Comparison of ENCODE assay signal across 8 mouse cellular contexts in the genomic region with DNA sequence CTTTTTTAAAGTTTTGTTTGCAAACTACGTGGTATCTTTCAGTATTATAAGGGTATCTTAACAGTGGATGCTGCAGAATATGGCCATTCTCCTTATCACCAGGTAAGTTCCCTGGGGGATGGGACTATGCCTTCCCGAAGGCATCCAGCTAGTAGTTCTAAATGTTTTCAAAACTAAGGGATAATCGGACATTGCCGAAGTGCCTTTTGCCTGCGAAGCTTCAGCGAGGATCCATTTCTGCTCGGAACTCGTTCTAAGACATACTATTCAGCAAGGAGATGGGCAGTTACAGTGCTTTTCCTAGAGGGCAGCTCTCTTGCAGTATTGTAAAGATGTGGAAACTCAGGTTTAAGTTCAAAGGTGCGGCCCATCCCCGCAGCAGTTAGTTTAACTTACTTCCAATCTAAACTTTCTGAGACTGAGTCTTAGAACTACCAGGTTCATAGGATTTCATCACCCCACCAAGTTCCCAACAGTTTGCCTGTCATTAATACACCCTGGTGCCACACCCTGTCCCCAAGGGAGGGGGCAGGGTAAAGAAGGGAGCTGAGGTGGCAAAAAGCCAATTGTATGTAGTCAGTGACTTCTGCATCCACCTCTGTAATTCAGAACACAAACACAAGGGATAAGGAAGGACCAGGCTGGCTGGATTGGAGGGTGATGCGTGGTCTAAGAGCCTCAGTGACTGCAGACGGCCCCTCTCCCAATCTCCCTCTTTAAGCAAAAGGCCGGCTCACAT. TPM values are rescaled to one million over a fixed set of nuclear protein-coding genes. Genes with fewer than 3 reads are reported as not detected.
A peak's percentile ranks its signal among the peaks of the same experiment; 100 is the strongest.
DNase-seq lines count a peak whose midpoint lies in the region; ATAC-seq and TF ChIP-seq lines count a peak whose summit lies in the region.

No protein-coding gene starts in this region.

- peak overlapping the region; percentile 56 for H3K4me3 ChIP-seq in neural tube, embryonic 11.5 days (ENCODE audit: low read depth, low read length)
- H3K4me3 ChIP-seq in forebrain, embryonic 15.5 days: peak overlapping the region; percentile 61
- peak overlapping the region; percentile 17 for H3K4me3 ChIP-seq in myocyte

- no peaks in the 10 kb centered on the region for H3K79me2 ChIP-seq in myocyte (ENCODE audit: control insufficient read depth, insufficient read depth)

- H3ac ChIP-seq in myocyte (ENCODE audit: control insufficient read depth, insufficient read length): no peak overlapping the region

- no peak overlapping the region for H3K27ac ChIP-seq in neural tube, embryonic 11.5 days (ENCODE audit: low read depth, low read length)
- no peak overlapping the region for H3K27ac ChIP-seq in forebrain, embryonic 15.5 days (replicated peaks)

- H3K27me3 ChIP-seq in neural tube, embryonic 11.5 days (ENCODE audit: control insufficient read depth, insufficient read depth, low read length): no peaks in the 10 kb centered on the region
- H3K27me3 ChIP-seq in forebrain, embryonic 15.5 days: no peaks in the 10 kb centered on the region
- H3K27me3 ChIP-seq in myocyte (ENCODE audit: control insufficient read depth, insufficient read depth, insufficient read length): no peaks in the 10 kb centered on the region

- H3K4me2 ChIP-seq in neural tube, embryonic 11.5 days (ENCODE audit: low read depth): peak overlapping the region; percentile 78
- H3K4me2 ChIP-seq in forebrain, embryonic 15.5 days (replicated peaks): peak overlapping the region; percentile 84
- peak overlapping the region; percentile 62 for H3K4me2 ChIP-seq in myocyte (ENCODE audit: low read depth)

- ATAC-seq in neural tube, embryonic 11.5 days (ENCODE audit: insufficient read depth, low FRiP score, low TSS enrichment): peak; percentile 14; the same call in 1 of the 2 replicates
- ATAC-seq in forebrain, embryonic 15.5 days (replicated peaks): 0 out of 2 replicates have a peak, but pooled peaks have one; percentile 33

- H3K4me1 ChIP-seq in neural tube, embryonic 11.5 days (ENCODE audit: control insufficient read depth, insufficient read depth, low read length): no peaks in the 10 kb centered on the region; the same call in 1 of the 2 replicates
- H3K4me1 ChIP-seq in forebrain, embryonic 15.5 days: peaks cover 15% of the 10 kb centered on the region

- H3K9ac ChIP-seq in neural tube, embryonic 11.5 days (ENCODE audit: low read length): no peak overlapping the region
- no peak overlapping the region for H3K9ac ChIP-seq in forebrain, embryonic 15.5 days (replicated peaks)

- no peak for TF ChIP-seq POLR2A in myocyte (IDR thresholded peaks at IDR 0.05; ENCODE audit: insufficient read length, low read depth)

- WGBS in neural tube, embryonic 11.5 days: 69% methylated on average over 13 of the region's 13 CpGs
- WGBS in forebrain, embryonic 15.5 days: 73% methylated on average over 13 of the region's 13 CpGs

- peaks cover 4% of the 10 kb centered on the region; the same call in 1 of the 2 replicates for H3K9me3 ChIP-seq in neural tube, embryonic 11.5 days (ENCODE audit: control insufficient read depth, low read length)
- H3K9me3 ChIP-seq in forebrain, embryonic 15.5 days: no peaks in the 10 kb centered on the region

- no peaks in the 10 kb centered on the region for H3K36me3 ChIP-seq in neural tube, embryonic 11.5 days (ENCODE audit: control insufficient read depth, insufficient read depth, low read length)
- no peaks in the 10 kb centered on the region for H3K36me3 ChIP-seq in forebrain, embryonic 15.5 days
- no peaks in the 10 kb centered on the region for H3K36me3 ChIP-seq in myocyte (ENCODE audit: control insufficient read depth, insufficient read depth)

- DNase-seq in neural tube, embryonic 11.5 days (ENCODE audit: low spot score): no peak
- no peak for DNase-seq in neural tube, embryonic 10.5 days (ENCODE audit: extremely low spot score, low spot score)
- DNase-seq in liver: peak; percentile 77
- DNase-seq in ovary, postnatal 10 days (ENCODE audit: low spot score): no peak
- no peak for DNase-seq in T-cell, adult 2 months (ENCODE audit: low spot score)
- no peak for DNase-seq in right cerebral cortex, postnatal 25 days

TF ChIP-seq in myocyte, 11 proteins besides CTCF, POLR2A, EP300 and RAD21:
- TF ChIP-seq CEBPB (IDR thresholded peaks at IDR 0.05; ENCODE audit: insufficient read depth, poor library complexity, severe bottlenecking) (no peak), MAX (IDR thresholded peaks at IDR 0.05; ENCODE audit: low read depth) (no peak), MYOG (IDR thresholded peaks at IDR 0.05; ENCODE audit: control insufficient read depth in 1 of 3, insufficient read depth in 1 of 3, insufficient read length in 2 of 3, low read depth in 2 of 3) (no peak), USF1 (IDR thresholded peaks at IDR 0.05; ENCODE audit: low read depth) (no peak), REST (IDR thresholded peaks at IDR 0.05; ENCODE audit: insufficient read depth, insufficient read length) (no peak), POLR2AphosphoS2 (IDR thresholded peaks at IDR 0.05; ENCODE audit: insufficient read length, low read depth) (no peak), TCF12 (IDR thresholded peaks at IDR 0.05; ENCODE audit: insufficient read depth, poor library complexity, severe bottlenecking) (no peak), SRF (IDR thresholded peaks at IDR 0.05; ENCODE audit: control insufficient read depth, insufficient read length, low read depth) (no peak), E2F4 (IDR thresholded peaks at IDR 0.05; ENCODE audit: insufficient read depth) (no peak), MYOD1 (IDR thresholded peaks at IDR 0.05; ENCODE audit: control insufficient read depth in 1 of 3, insufficient read length in 2 of 3, low read depth in 2 of 3) (no peak), TCF3 (IDR thresholded peaks at IDR 0.05; ENCODE audit: insufficient read length, low read depth) (no peak)

RNA-seq across cellular contexts. Expression of gene Tom1l1, which starts 1.7 kb away (rescaled TPM):
- 20.1 and 21.6 TPM in 2 replicates for polyA plus RNA-seq in neural tube, embryonic 11.5 days (2014; fragmentation: Nextera tagmentation; extraction: Ambion mirVana)
- polyA plus RNA-seq in forebrain, embryonic 15.5 days (2015; fragmentation: Nextera tagmentation; extraction: Ambion mirVana): 11.6 and 12.7 TPM in 2 replicates
- polyA plus RNA-seq in myocyte (2012; fragmentation: generic; extraction: Trizol): 2.7 TPM

RNA-seq across cellular contexts. Expression of gene Cox11, which starts 48.5 kb away (rescaled TPM):
- polyA plus RNA-seq in neural tube, embryonic 11.5 days (2014; fragmentation: Nextera tagmentation; extraction: Ambion mirVana): 23.6 and 27.7 TPM in 2 replicates
- 38.0 and 39.9 TPM in 2 replicates for polyA plus RNA-seq in forebrain, embryonic 15.5 days (2015; fragmentation: Nextera tagmentation; extraction: Ambion mirVana)
- polyA plus RNA-seq in myocyte (2012; fragmentation: generic; extraction: Trizol): 12.4 TPM

RNA-seq across cellular contexts. Expression of gene Stxbp4, which starts 48.6 kb away (rescaled TPM):
- 36.1 and 38.2 TPM in 2 replicates for polyA plus RNA-seq in neural tube, embryonic 11.5 days (2014; fragmentation: Nextera tagmentation; extraction: Ambion mirVana)
- polyA plus RNA-seq in forebrain, embryonic 15.5 days (2015; fragmentation: Nextera tagmentation; extraction: Ambion mirVana): 20.8 and 20.9 TPM in 2 replicates
- polyA plus RNA-seq in myocyte (2012; fragmentation: generic; extraction: Trizol): 2.9 TPM
